Mouse (Mus musculus): ENCODE results near the gene Megf11.
"Not testable (repeated sequence)": the region's sequence is repeated elsewhere in the genome, so short reads cannot be mapped to it uniquely, and the experiment has no call there.

DNA sequence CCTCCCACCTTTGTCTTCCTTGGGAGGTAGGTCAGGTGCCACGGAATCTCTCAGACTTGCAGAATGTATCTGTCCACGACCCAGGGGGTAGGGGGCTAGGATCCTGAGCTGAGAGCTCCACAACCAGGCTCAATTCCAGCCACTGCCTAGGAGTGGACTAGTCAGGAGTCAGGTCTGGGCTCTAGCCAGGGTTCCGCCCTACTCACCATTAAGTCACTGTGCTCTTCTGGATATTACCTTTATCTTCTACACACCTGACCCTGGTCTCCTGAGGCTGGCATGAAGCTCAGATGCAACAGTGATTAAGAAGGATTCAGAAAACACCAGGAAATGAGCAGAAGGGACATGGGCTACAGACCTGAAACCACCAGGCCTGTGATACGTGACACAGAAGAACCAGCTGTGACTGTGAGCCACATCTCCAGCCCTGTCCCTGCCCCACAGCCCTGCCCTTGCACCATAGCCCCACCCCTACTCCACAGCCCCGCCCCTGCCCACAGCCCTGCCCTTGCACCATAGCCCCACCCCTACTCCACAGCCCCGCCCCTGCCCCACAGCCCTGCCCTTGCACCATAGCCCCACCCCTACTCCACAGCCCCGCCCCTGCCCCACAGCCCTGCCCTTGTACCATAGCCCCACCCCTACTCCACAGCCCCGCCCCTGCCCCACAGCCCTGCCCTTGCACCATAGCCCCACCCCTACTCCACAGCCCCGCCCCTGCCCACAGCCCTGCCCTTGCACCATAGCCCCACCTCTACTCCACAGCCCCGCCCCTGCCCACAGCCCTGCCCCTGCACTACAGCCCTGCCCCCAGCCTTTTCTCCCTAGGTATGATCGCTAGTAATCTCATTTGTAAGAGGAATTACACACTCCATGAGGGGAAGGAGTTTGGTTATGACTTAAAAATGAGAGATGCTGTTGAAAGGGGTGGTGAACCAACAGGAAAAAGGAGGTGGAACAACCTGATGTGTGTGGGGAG is 286.2 kb downstream of the Megf11 start:
- not testable (repeated sequence) for TF ChIP-seq CTCF (IDR thresholded peaks at IDR 0.05 in 2 of 3, conservative IDR thresholded peaks at IDR 0.05 in 1 of 3; ENCODE audit: control insufficient read depth in 1 of 3, insufficient read depth in 1 of 3, low read depth in 2 of 3, low read length in 3 of 3, poor library complexity in 1 of 3, severe bottlenecking in 1 of 3); MYC (IDR thresholded peaks at IDR 0.05; ENCODE audit: low read depth, low read length); CHD1 (IDR thresholded peaks at IDR 0.05; ENCODE audit: low read depth, low read length); POLR2A (IDR thresholded peaks at IDR 0.05; ENCODE audit: control insufficient read depth in 1 of 2, insufficient read depth in 1 of 2, low read depth in 1 of 2, low read length in 2 of 2, poor library complexity in 1 of 2); KAT2A (conservative IDR thresholded peaks at IDR 0.05; ENCODE audit: low read depth, low read length); EP300 (IDR thresholded peaks at IDR 0.05; ENCODE audit: low read depth in 1 of 2, low read length in 2 of 2); ETS1 (IDR thresholded peaks at IDR 0.05; ENCODE audit: low read depth, low read length); TBP (IDR thresholded peaks at IDR 0.05; ENCODE audit: low read depth, low read length); JUND (IDR thresholded peaks at IDR 0.05; ENCODE audit: low read depth, low read length); RAD21 (IDR thresholded peaks at IDR 0.05; ENCODE audit: low read depth, low read length); NRF1 (IDR thresholded peaks at IDR 0.05; ENCODE audit: insufficient read depth, low read depth, low read length, poor library complexity, severe bottlenecking); POLR2AphosphoS5 (IDR thresholded peaks at IDR 0.05; ENCODE audit: borderline replicate concordance, low read depth, low read length); ZC3H11A (IDR thresholded peaks at IDR 0.05; ENCODE audit: low read depth, low read length)
